Mouse (Mus musculus): Measurements from ENCODE around the gene Dnmt3a. TPM values are rescaled to one million over a fixed set of nuclear protein-coding genes. Genes with fewer than 3 reads are reported as not detected.
A peak's percentile ranks its signal among the peaks of the same experiment; 100 is the strongest.

The Dnmt3a gene
- polyA plus RNA-seq, 1 experiment, result 41.5 TPM

GRCm38 (mm10) chr12:3780405-3780891, 25.4 kb upstream of the Dnmt3a start:
- peak overlapping the region; percentile 3 for H3K27ac ChIP-seq (ENCODE audit: control insufficient read depth, insufficient read depth, low read depth, low read length, poor library complexity)
- peaks cover 16% of the 10 kb centered on the region for H3K4me1 ChIP-seq (ENCODE audit: control insufficient read depth, insufficient read depth, low read length)
- H3K4me3 ChIP-seq (replicated peaks; ENCODE audit: control insufficient read depth, low read depth, low read length), result no peak overlapping the region
- 16% methylated on average over 8 of the region's 8 CpGs for WGBS
- TF ChIP-seq CTCF (IDR thresholded peaks at IDR 0.05; ENCODE audit: control insufficient read depth, insufficient read depth, low read length), result no peak
- peak; percentile 72; the same call in 1 of the 2 replicates for TF ChIP-seq POLR2A (IDR thresholded peaks at IDR 0.05; ENCODE audit: borderline replicate concordance, control insufficient read depth, low read depth, low read length)

DNA sequence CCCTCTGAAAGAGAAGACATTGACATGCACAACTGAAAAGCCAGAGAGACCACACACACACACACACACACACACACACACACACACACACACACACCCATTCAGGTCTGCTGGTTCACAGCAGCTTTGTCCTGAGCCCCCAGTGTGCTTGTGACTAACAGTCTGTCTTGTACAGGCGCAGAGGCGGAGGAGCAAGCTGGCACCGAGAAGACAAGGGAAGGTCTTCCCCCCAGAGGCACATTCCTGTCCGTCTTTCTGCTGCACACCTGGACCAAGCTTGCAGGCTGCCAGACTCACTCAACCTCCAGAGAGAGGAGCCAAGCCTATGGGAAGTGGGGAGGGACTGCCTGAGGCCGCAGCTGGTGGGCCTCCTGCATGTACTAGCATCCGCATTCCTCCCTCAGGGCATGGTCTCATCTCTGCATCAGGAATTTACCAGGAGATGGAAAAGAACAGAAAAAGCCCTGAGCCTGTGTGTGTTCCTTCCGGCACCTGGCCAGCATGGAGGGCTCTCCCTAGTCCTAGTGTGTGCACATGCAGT, 24.8 kb upstream of the Dnmt3a start:
- peaks cover 12% of the 10 kb centered on the region for H3K4me1 ChIP-seq (ENCODE audit: control insufficient read depth, insufficient read depth, low read length)
- no peak for TF ChIP-seq CTCF (IDR thresholded peaks at IDR 0.05; ENCODE audit: control insufficient read depth, insufficient read depth, low read length)
- no peak for TF ChIP-seq POLR2A (IDR thresholded peaks at IDR 0.05; ENCODE audit: borderline replicate concordance, control insufficient read depth, low read depth, low read length)
- peak overlapping the region; percentile 3 for H3K27ac ChIP-seq (ENCODE audit: control insufficient read depth, insufficient read depth, low read depth, low read length, poor library complexity)
- WGBS, result 30% methylated on average over 7 of the region's 7 CpGs
- H3K4me3 ChIP-seq (replicated peaks; ENCODE audit: control insufficient read depth, low read depth, low read length), result no peak overlapping the region

GRCm38 (mm10) chr12:3781482-3781881, 24.3 kb upstream of the Dnmt3a start:
- TF ChIP-seq POLR2A (IDR thresholded peaks at IDR 0.05; ENCODE audit: borderline replicate concordance, control insufficient read depth, low read depth, low read length) (peak; percentile 36; the same call in 1 of the 2 replicates), CTCF (IDR thresholded peaks at IDR 0.05; ENCODE audit: control insufficient read depth, insufficient read depth, low read length) (peak; percentile 99)
- H3K27ac ChIP-seq (ENCODE audit: control insufficient read depth, insufficient read depth, low read depth, low read length, poor library complexity), result peak overlapping the region; percentile 3
- H3K4me1 ChIP-seq (ENCODE audit: control insufficient read depth, insufficient read depth, low read length), result peaks cover 8% of the 10 kb centered on the region
- H3K4me3 ChIP-seq (replicated peaks; ENCODE audit: control insufficient read depth, low read depth, low read length), result no peak overlapping the region
- 3% methylated on average over 8 of the region's 8 CpGs for WGBS

DNA sequence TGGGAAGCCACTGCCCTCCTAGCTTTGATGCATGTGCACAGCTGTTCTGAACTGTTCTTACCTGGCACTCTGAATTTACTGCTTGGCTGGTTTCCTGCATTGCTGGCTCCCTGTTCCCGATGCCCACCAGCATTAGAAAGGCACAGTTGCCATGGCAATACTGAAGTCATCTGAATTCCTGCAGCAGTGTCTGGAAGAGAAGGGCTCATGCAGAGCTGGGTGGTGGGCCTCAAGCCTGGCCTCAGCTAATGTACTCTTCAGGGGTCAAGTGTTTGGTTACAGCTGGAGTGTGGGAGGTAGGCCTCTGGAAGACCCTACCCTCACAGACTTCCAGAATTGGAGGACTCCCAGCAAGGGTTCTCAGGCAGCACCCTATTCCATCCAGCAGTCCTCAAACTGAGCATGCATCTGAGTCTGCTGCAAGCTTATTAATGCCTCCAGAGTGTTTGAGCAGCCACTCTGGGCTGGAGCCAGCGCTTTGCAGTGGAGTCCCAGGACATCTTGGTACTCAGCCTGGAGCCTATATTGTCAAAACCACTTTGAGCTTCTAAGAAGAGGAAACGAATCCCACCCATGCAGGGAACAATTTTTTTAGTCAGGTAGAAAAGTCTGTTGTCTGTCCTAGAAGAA, 22.5 kb upstream of the Dnmt3a start:
- WGBS, result 66% methylated on average over 3 of the region's 3 CpGs
- H3K4me3 ChIP-seq (replicated peaks; ENCODE audit: control insufficient read depth, low read depth, low read length), result no peak overlapping the region
- no peak for TF ChIP-seq CTCF (IDR thresholded peaks at IDR 0.05; ENCODE audit: control insufficient read depth, insufficient read depth, low read length)
- TF ChIP-seq POLR2A (IDR thresholded peaks at IDR 0.05; ENCODE audit: borderline replicate concordance, control insufficient read depth, low read depth, low read length), result no peak
- H3K4me1 ChIP-seq (ENCODE audit: control insufficient read depth, insufficient read depth, low read length), result peaks cover 8% of the 10 kb centered on the region
- no peak overlapping the region for H3K27ac ChIP-seq (ENCODE audit: control insufficient read depth, insufficient read depth, low read depth, low read length, poor library complexity)

GRCm38 (mm10) chr12:3784258-3784657, 21.5 kb upstream of the Dnmt3a start:
- H3K4me3 ChIP-seq (replicated peaks; ENCODE audit: control insufficient read depth, low read depth, low read length), result no peak overlapping the region
- peaks cover 8% of the 10 kb centered on the region for H3K4me1 ChIP-seq (ENCODE audit: control insufficient read depth, insufficient read depth, low read length)
- 85% methylated on average over 2 of the region's 2 CpGs for WGBS
- TF ChIP-seq POLR2A (IDR thresholded peaks at IDR 0.05; ENCODE audit: borderline replicate concordance, control insufficient read depth, low read depth, low read length) (no peak), CTCF (IDR thresholded peaks at IDR 0.05; ENCODE audit: control insufficient read depth, insufficient read depth, low read length) (no peak)
- H3K27ac ChIP-seq (ENCODE audit: control insufficient read depth, insufficient read depth, low read depth, low read length, poor library complexity), result no peak overlapping the region

GRCm38 (mm10) chr12:3784729-3785128, 21.1 kb upstream of the Dnmt3a start:
- Histone ChIP-seq H3K27ac (ENCODE audit: control insufficient read depth, insufficient read depth, low read depth, low read length, poor library complexity) (no peak overlapping the region), H3K4me3 (replicated peaks; ENCODE audit: control insufficient read depth, low read depth, low read length) (no peak overlapping the region), H3K4me1 (ENCODE audit: control insufficient read depth, insufficient read depth, low read length) (peaks cover 7% of the 10 kb centered on the region)
- TF ChIP-seq POLR2A (IDR thresholded peaks at IDR 0.05; ENCODE audit: borderline replicate concordance, control insufficient read depth, low read depth, low read length), result no peak
- no peak for TF ChIP-seq CTCF (IDR thresholded peaks at IDR 0.05; ENCODE audit: control insufficient read depth, insufficient read depth, low read length)
- WGBS, result 85% methylated on average over 4 of the region's 4 CpGs

DNA sequence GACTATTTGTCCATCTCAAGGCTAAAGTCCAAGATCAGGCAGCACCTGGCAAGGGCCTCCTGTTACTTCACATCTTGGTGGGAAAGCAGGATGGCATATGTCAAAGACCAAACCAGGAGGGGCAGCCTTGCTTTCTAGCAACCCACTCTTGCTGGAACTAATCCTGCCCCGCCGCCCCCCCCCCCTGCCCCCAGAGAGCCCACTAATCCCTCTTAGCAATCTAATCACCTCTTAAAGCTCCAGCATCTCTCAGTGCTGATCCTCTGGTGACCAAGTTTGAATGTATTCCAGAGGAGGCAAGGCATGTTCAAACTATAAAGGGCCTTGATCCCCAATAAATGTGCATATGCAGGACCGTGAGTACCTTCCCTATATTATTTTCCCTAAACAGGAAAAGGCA, 18.8 kb upstream of the Dnmt3a start:
- Histone ChIP-seq H3K27ac (ENCODE audit: control insufficient read depth, insufficient read depth, low read depth, low read length, poor library complexity) (no peak overlapping the region), H3K4me1 (ENCODE audit: control insufficient read depth, insufficient read depth, low read length) (no peaks in the 10 kb centered on the region), H3K4me3 (replicated peaks; ENCODE audit: control insufficient read depth, low read depth, low read length) (no peak overlapping the region)
- TF ChIP-seq CTCF (IDR thresholded peaks at IDR 0.05; ENCODE audit: control insufficient read depth, insufficient read depth, low read length), result no peak
- TF ChIP-seq POLR2A (IDR thresholded peaks at IDR 0.05; ENCODE audit: borderline replicate concordance, control insufficient read depth, low read depth, low read length), result no peak
- 78% methylated on average over 3 of the region's 3 CpGs for WGBS

DNA sequence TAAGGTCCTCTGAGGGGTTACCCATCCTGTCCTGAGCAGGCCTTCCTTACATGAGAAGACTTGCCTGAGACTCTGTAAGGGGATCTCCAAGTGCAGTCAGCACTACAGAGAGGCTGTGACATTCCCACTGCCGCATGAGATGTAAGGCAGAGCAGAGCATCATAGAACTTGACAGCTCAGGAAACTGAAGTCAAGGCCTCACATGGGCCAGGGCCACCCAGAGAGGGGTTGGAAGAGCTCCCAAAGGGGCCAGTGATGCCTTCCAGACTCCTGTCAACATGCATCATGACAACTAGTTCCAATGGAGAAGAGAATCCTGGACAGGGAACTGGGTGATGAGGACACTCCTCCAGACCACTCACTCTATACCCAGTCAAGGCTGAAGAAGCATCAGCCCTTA, 18.3 kb upstream of the Dnmt3a start:
- TF ChIP-seq CTCF (IDR thresholded peaks at IDR 0.05; ENCODE audit: control insufficient read depth, insufficient read depth, low read length) (no peak), POLR2A (IDR thresholded peaks at IDR 0.05; ENCODE audit: borderline replicate concordance, control insufficient read depth, low read depth, low read length) (no peak)
- Histone ChIP-seq H3K4me3 (replicated peaks; ENCODE audit: control insufficient read depth, low read depth, low read length) (no peak overlapping the region), H3K4me1 (ENCODE audit: control insufficient read depth, insufficient read depth, low read length) (no peaks in the 10 kb centered on the region), H3K27ac (ENCODE audit: control insufficient read depth, insufficient read depth, low read depth, low read length, poor library complexity) (no peak overlapping the region)
- 76% methylated on average over 1 of the region's 1 CpGs for WGBS
